Mouse (Mus musculus) erythroblast, embryonic 14.5 days (primary cell): ENCODE measurements around the gene Stac.

Source experiments
- GATA1 ChIP-seq: IDR thresholded peaks from 2 replicates; pipeline ENCODE4 v1.6.1; 2012; ENCODE audit warnings: low read length, inconsistent platforms, mixed read lengths
- TAL1 ChIP-seq: IDR thresholded peaks from 3 replicates; pipeline ENCODE4 v1.6.1; 2012; ENCODE audit warnings: low read length, inconsistent platforms, mixed read lengths

GRCm38 (mm10) chr9:111684170-111684569 is 6.0 kb downstream of the Stac start:
- no peak for TF ChIP-seq GATA1
- no peak for TF ChIP-seq TAL1
